Mouse (Mus musculus) cerebellum, adult 9-10 months (tissue): ENCODE measurements around the gene Tas2r104.

Experiments used
- DNase-seq: peaks from one replicate; pipeline ENCODE4 v3.0.0; 2022

Tas2r104 gene

GRCm38 (mm10) chr6:131685644-131686043 lies at the start of gene Tas2r104:
Tas2r104 (minus strand) TSS chr6:131685744.
- no peak for DNase-seq

- DNase-seq = no peak
Measured at GRCm38 (mm10) chr6:131712803-131713202, 27.3 kb upstream of the Tas2r104 start.

GRCm38 (mm10) chr6:131689963-131690362 lies 4.4 kb upstream of the Tas2r104 start, which contains the start of gene Tas2r114:
Tas2r114 (minus strand) TSS chr6:131690063.
- DNase-seq = no peak

- DNase-seq = no peak
Measured at GRCm38 (mm10) chr6:131687395-131687794, 1.9 kb upstream of the Tas2r104 start, which contains the start of gene Tas2r105. Tas2r105 (minus strand) TSS chr6:131687495.

- DNase-seq = no peak
Measured at GRCm38 (mm10) chr6:131678786-131679185, 6.8 kb downstream of the Tas2r104 start, which contains the start of gene Tas2r106. Tas2r106 (minus strand) TSS chr6:131678886.

- DNase-seq = no peak
Measured at GRCm38 (mm10) chr6:131660049-131660448, 25.5 kb downstream of the Tas2r104 start, which contains the start of gene Tas2r107. Tas2r107 (minus strand) TSS chr6:131660149.
